Mouse (Mus musculus): Measurements from ENCODE around the gene Slc1a1. TPM values are rescaled to one million over a fixed set of nuclear protein-coding genes. Genes with fewer than 3 reads are reported as not detected.

Gene Slc1a1
- total RNA-seq, 2 experiments from 2014 or later, result 139 to 149 TPM

- Histone ChIP-seq H3K4me3 (no peak overlapping the region), H3K27ac (no peak overlapping the region)
- TF ChIP-seq CTCF (conservative IDR thresholded peaks at IDR 0.05), result no peak
- DNase-seq (ENCODE audit: low spot score in 2 of 2), result no peak
Observed at GRCm38 (mm10) chr19:28831324-28831723, 3.5 kb upstream of the Slc1a1 start.

GRCm38 (mm10) chr19:28832605-28833004 is 2.2 kb upstream of the Slc1a1 start:
- TF ChIP-seq CTCF (conservative IDR thresholded peaks at IDR 0.05), result no peak

GRCm38 (mm10) chr19:28834388-28834787 is 461 bp upstream of the Slc1a1 start:
- TF ChIP-seq CTCF (conservative IDR thresholded peaks at IDR 0.05), result no peak
- peak overlapping the region; percentile 95 for H3K27ac ChIP-seq
- DNase-seq (ENCODE audit: low spot score in 2 of 2), result no peak
- peak overlapping the region; percentile 83 for H3K4me3 ChIP-seq

More at GRCm38 (mm10) chr19:28832605-28833004, 2.2 kb upstream of the Slc1a1 start:
- no peak for DNase-seq (ENCODE audit: low spot score in 2 of 2)
- H3K4me3 ChIP-seq, result no peak overlapping the region
- no peak overlapping the region for H3K27ac ChIP-seq

- Histone ChIP-seq H3K27ac (peak overlapping the region; percentile 95), H3K4me3 (peak overlapping the region; percentile 83)
- DNase-seq (ENCODE audit: low spot score in 2 of 2), result peak in 1 of 2 experiments; percentile 25
- TF ChIP-seq CTCF (conservative IDR thresholded peaks at IDR 0.05), result no peak
Observed at GRCm38 (mm10) chr19:28835500-28835864, 633 bp downstream of the Slc1a1 start.

- no peak for DNase-seq (ENCODE audit: low spot score in 2 of 2)
- no peak for TF ChIP-seq CTCF (conservative IDR thresholded peaks at IDR 0.05)
- peak overlapping the region; percentile 83 for H3K4me3 ChIP-seq
- H3K27ac ChIP-seq, result peak overlapping the region; percentile 95
Observed at GRCm38 (mm10) chr19:28836116-28836515, 1.3 kb downstream of the Slc1a1 start.

- peak overlapping the region; percentile 95; the same call in 1 of the 2 replicates for H3K27ac ChIP-seq
- DNase-seq (ENCODE audit: low spot score in 2 of 2), result no peak
- H3K4me3 ChIP-seq, result peak overlapping the region; percentile 83
- TF ChIP-seq CTCF (conservative IDR thresholded peaks at IDR 0.05), result no peak
Observed at GRCm38 (mm10) chr19:28836651-28837410, 2.0 kb downstream of the Slc1a1 start.

- DNase-seq (ENCODE audit: low spot score in 2 of 2), result no peak
- TF ChIP-seq CTCF (conservative IDR thresholded peaks at IDR 0.05), result no peak
- H3K4me3 ChIP-seq, result no peak overlapping the region
- no peak overlapping the region for H3K27ac ChIP-seq
Observed at GRCm38 (mm10) chr19:28838796-28839195, 3.9 kb downstream of the Slc1a1 start.

GRCm38 (mm10) chr19:28844946-28845710 is 10.3 kb downstream of the Slc1a1 start:
- no peak for DNase-seq (ENCODE audit: low spot score in 2 of 2)
- Histone ChIP-seq H3K27ac (no peak overlapping the region), H3K4me3 (no peak overlapping the region)
- no peak for TF ChIP-seq CTCF (conservative IDR thresholded peaks at IDR 0.05)

GRCm38 (mm10) chr19:28850510-28850909 is 15.7 kb downstream of the Slc1a1 start:
- no peak for DNase-seq (ENCODE audit: low spot score in 2 of 2)
- H3K4me3 ChIP-seq, result no peak overlapping the region
- H3K27ac ChIP-seq, result no peak overlapping the region
- TF ChIP-seq CTCF (conservative IDR thresholded peaks at IDR 0.05), result no peak

- no peak overlapping the region for H3K4me3 ChIP-seq
- H3K27ac ChIP-seq, result no peak overlapping the region
- DNase-seq (ENCODE audit: low spot score in 2 of 2), result no peak
- TF ChIP-seq CTCF (conservative IDR thresholded peaks at IDR 0.05), result no peak
Observed at GRCm38 (mm10) chr19:28852001-28852400, 17.2 kb downstream of the Slc1a1 start.

GRCm38 (mm10) chr19:28854831-28855230 is 20.0 kb downstream of the Slc1a1 start:
- no peak overlapping the region for H3K27ac ChIP-seq
- no peak for TF ChIP-seq CTCF (conservative IDR thresholded peaks at IDR 0.05)
- DNase-seq (ENCODE audit: low spot score in 2 of 2), result no peak
- no peak overlapping the region for H3K4me3 ChIP-seq

- DNase-seq (ENCODE audit: low spot score in 2 of 2), result no peak
- no peak for TF ChIP-seq CTCF (conservative IDR thresholded peaks at IDR 0.05)
Observed at GRCm38 (mm10) chr19:28860246-28860645, 25.4 kb downstream of the Slc1a1 start.

GRCm38 (mm10) chr19:28863626-28864025 is 28.8 kb downstream of the Slc1a1 start:
- Histone ChIP-seq H3K4me3 (no peak overlapping the region), H3K27ac (no peak overlapping the region)
- no peak for TF ChIP-seq CTCF (conservative IDR thresholded peaks at IDR 0.05)
- no peak for DNase-seq (ENCODE audit: low spot score in 2 of 2)

More at GRCm38 (mm10) chr19:28860246-28860645, 25.4 kb downstream of the Slc1a1 start:
- H3K4me3 ChIP-seq, result no peak overlapping the region
- no peak overlapping the region for H3K27ac ChIP-seq

All from layer of hippocampus, adult 2 months (tissue).